Mouse (Mus musculus): ENCODE data around the gene Bsnd. TPM values are rescaled to one million over a fixed set of nuclear protein-coding genes. Genes with fewer than 3 reads are reported as not detected.

Bsnd gene
- total RNA-seq, 2 experiments from 2014 or later: not detected

Other genes starting within 250 kb of the Bsnd start
- gene Usp24, start 176.1 kb downstream of the Bsnd start, total RNA-seq (2021): 10 to 100 TPM; 39.4 to 40.3 TPM
- not detected for gene Pcsk9, start 28.0 kb downstream of the Bsnd start, total RNA-seq (2021)
- 1 to 10 TPM; 2.5 to 3.8 TPM for gene Dhcr24, start 68.8 kb upstream of the Bsnd start, total RNA-seq (2021)
- not detected for gene Lexm, start 125.0 kb upstream of the Bsnd start, total RNA-seq (2021)
- under 1 TPM; 0.15 to 0.24 TPM for gene Ttc22, start 130.1 kb upstream of the Bsnd start, total RNA-seq (2021)
- 1 to 10 TPM; 4.7 to 5.2 TPM for gene Pars2, start 158.8 kb upstream of the Bsnd start, total RNA-seq (2021)
- gene Ttc4, start 186.7 kb upstream of the Bsnd start, total RNA-seq (2021): 10 to 100 TPM; 18.7 to 19.7 TPM
- gene Mroh7, start 238.6 kb upstream of the Bsnd start, total RNA-seq (2021): under 1 TPM in 1 of 2 experiments, not detected in 1; 0.17 TPM
- gene Fam151a, start 241.6 kb upstream of the Bsnd start, total RNA-seq (2021): under 1 TPM; 0.50 to 0.51 TPM

Measured in heart, postnatal 14 days (tissue).